Mouse (Mus musculus) left cerebral cortex, postnatal 25 days (tissue): ENCODE data around the gene Krtap4-13. TPM values are rescaled to one million over a fixed set of nuclear protein-coding genes. Genes with fewer than 3 reads are reported as not detected.
"Not testable (repeated sequence)": the region's sequence is repeated elsewhere in the genome, so short reads cannot be mapped to it uniquely, and the experiment has no call there.

Source experiments
- DNase-seq, 2 experiments: peaks; one replicate each; pipeline ENCODE4 v3.0.0; 2022; ENCODE audit warnings: low spot score in 2 of 2, mixed read lengths in 1 of 2
- intact Hi-C: fragments of 180-260 bp; cut with DNase I; formaldehyde crosslinking; loops from one replicate; pipeline ENCODE4 v1.15.1; 2025
- total RNA-seq, 2 experiments: library from RNA; stranded (reverse); gene quantifications; 2 replicates each; pipeline ENCODE4 v1.2.3; 2021

Gene Krtap4-13
- not detected for total RNA-seq

DNA sequence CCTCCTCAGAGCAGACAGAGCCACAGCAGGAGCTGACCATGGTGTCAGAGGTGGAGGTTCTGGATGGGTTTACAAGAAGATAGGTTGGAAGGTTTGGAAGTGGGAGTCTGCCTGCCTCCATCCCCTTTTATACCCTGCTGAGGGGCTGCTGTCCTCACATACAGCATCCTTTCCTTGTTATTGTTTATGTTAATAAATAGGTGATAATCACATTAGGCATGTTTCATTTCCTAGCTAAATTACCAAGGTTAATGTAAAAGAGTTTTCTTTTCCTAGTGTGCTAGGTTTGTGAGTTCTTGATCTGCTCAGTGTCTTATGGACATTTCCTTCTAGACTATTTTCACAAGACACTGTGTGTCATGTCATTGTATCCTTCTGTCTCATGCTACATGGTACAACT lies at the start of gene Krtap4-13:
Gene Krtap4-13 (minus strand): TSS at position 101 of the 400 bp plus-strand sequence.
- intact Hi-C loops, DNase-seq: not testable (repeated sequence)

GRCm38 (mm10) chr11:99858761-99859160 lies 49.1 kb upstream of the Krtap4-13 start:
- no peak for DNase-seq
- intact Hi-C loops, result no loop called here

DNA sequence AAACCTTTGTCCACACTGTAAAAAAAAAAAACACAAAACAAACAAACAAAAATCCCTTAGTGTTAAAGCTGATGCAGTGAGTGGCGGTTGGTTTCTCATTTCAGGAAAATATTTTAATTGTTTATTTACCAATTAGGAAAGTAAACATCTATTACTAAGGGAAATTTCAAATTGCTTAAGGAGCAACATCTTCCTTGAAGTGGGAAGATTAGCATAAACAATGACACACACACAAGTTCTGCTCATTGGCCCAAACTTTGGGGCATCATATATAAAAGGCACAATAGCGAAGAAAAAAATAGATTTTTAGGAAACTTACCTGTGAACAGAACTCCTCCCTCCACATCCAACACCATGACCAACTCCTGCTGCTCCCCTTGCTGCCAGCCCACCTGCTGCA lies 47.9 kb upstream of the Krtap4-13 start, which contains the start of gene Gm11568:
Gene Gm11568 (plus strand): TSS at position 301 of the 400 bp plus-strand sequence.
- DNase-seq, result no peak
- intact Hi-C loops, result no loop called here

- no peak for DNase-seq
- intact Hi-C loops, result no loop called here
These were observed 44.4 kb upstream of the Krtap4-13 start for GRCm38 (mm10) chr11:99854121-99854520.

DNA sequence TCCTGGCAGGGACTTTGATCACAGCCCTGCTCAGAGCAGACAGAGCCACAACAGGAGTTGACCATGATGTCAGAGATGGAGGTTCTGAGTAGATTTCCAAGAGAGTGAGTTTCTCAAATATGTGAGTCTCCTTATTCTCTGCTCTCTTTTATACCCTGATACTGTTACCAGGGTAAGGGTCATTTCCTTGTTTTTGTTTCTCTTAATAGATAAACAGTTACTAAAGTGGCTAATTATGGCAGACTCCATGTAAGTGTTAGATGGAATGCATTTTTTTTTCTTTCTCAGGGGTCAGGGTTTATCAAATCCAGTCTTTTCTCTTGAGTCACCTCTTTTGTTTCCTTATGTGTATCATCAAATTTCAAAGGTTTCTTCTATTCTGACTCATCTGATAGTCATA lies 41.8 kb upstream of the Krtap4-13 start, which contains the start of gene Krtap4-16:
Gene Krtap4-16 (minus strand): TSS at position 101 of the 400 bp plus-strand sequence.
- intact Hi-C loops, result no loop called here
- DNase-seq, result no peak

- DNase-seq, result no peak
- intact Hi-C loops, result no loop called here
These were observed 37.1 kb upstream of the Krtap4-13 start for GRCm38 (mm10) chr11:99846746-99847145.

- intact Hi-C loops, result no loop called here
- no peak for DNase-seq
These were observed 32.5 kb upstream of the Krtap4-13 start for GRCm38 (mm10) chr11:99842185-99842584.

DNA sequence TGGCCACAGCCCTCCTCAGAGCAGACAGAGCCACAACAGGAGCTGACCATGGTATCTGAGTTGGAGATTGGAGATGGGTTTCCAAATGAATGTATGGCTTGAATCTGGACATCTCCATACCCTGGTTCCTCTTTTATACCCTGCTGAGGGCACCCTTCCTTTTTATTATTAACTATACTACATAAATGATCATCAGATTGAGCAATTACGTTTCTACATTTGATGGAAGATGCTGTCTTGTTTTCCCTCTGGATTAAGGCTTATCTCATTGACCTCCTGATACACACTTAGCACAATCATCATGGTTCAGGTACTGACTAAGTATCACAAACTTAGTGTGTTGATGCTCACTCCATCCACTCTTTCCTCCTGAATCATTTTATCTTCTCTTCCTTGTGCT lies 28.3 kb upstream of the Krtap4-13 start, which contains the start of gene 2300003K06Rik:
Gene 2300003K06Rik (minus strand): TSS at position 101 of the 400 bp plus-strand sequence.
- no peak for DNase-seq
- intact Hi-C loops, result no loop called here

DNA sequence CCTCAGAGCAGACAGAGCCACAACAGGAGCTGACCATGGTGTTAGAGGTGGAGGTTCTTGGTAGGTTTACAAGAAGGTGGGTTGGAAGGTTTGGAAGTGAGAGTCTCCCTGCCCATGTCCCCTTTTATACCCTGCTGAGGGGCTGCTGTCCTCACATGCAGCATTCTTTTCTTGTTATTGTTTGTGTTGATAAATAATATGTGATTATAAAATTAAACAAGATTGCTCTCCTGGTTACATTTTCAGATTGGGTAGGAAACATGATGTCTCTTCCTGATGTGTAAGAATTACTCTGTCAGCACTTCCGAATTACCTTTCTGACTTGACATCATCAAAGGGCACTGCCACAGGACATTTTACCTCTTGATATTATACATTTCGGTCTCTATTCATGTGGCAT lies 5.9 kb upstream of the Krtap4-13 start, which contains the start of gene Gm11564:
Gene Gm11564 (minus strand): TSS at position 101 of the 400 bp plus-strand sequence.
- DNase-seq, intact Hi-C loops: not testable (repeated sequence)

GRCm38 (mm10) chr11:99804346-99804745 lies 5.3 kb downstream of the Krtap4-13 start, which contains the start of gene Gm11554:
Gm11554 (minus strand) TSS chr11:99804446.
- intact Hi-C loops, DNase-seq: not testable (repeated sequence)

GRCm38 (mm10) chr11:99798832-99799231 lies 10.9 kb downstream of the Krtap4-13 start, which contains the start of gene Gm11569:
Gm11569 (minus strand) TSS chr11:99798932.
- DNase-seq, intact Hi-C loops: not testable (repeated sequence)

DNA sequence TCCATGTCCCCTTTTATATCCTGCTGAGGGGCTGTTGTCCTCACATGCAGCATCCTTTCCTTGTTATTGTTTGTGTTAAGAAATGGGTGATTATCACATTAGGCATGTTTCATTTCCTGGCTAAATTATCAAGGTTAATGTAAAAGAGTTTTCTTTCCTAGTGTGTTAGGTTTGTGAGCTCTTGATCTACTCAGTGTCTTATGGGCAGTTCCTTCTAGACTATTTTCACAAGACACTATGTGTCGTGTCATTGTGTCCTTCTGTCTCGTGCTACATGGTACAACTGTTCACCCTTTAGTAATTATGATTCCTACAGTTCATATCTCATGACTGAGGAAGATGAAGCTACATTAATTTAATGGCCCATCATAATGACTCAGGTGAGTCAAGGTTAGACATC lies 16.3 kb downstream of the Krtap4-13 start, which contains the start of gene Gm11596:
Gene Gm11596 (minus strand): TSS at position 101 of the 400 bp plus-strand sequence.
- intact Hi-C loops, result no loop called here
- DNase-seq, result no peak

- intact Hi-C loops, DNase-seq: not testable (repeated sequence)
These were observed 24.8 kb downstream of the Krtap4-13 start, which contains the start of gene Krtap4-9 for GRCm38 (mm10) chr11:99784900-99785299. Krtap4-9 (plus strand) TSS chr11:99785200.

- intact Hi-C loops, result no loop called here
- no peak for DNase-seq
These were observed 29.1 kb downstream of the Krtap4-13 start, which contains the start of gene Krtap4-8 for GRCm38 (mm10) chr11:99780604-99781003. Krtap4-8 (minus strand) TSS chr11:99780704.

DNA sequence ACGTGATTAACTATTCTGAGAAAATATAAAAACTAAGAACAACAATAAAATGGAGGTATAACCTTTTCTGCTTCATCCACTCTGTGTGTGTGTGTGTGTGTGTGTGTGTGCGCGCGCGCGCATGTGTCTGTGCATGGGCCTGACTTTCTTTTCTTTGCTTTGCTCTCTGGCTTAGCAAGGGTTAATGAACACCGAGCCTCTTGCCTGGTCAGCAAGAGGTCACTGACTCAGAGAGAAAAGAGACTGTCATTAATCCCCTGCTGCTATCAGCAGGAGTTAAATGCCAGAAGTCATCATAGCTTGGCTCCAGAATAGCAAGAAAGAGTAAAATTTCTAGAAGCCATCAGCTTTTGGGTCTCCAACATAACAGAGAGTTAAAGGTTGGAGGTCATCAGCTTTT lies 31.3 kb downstream of the Krtap4-13 start:
- intact Hi-C loops, result no loop called here
- no peak for DNase-seq

DNA sequence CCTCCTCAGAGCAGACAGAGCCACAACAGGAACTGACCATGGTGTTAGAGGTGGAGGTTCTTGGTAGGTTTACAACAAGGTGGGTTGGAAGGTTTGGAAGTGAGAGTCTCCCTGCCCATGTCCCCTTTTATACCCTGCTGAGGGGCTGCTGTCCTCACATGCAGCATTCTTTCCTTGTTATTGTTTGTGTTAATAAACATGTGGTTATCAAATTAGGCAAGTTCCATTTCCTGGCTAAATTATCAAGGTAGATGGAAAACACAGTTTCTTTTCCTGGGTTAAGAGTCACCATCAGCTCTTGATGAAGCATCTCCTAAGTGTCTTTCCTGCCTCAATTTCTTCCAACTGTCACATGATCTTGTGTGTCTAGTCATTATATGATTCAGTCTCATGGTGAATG lies 36.9 kb downstream of the Krtap4-13 start, which contains the start of gene Gm11595:
Gene Gm11595 (minus strand): TSS at position 101 of the 400 bp plus-strand sequence.
- intact Hi-C loops, DNase-seq: not testable (repeated sequence)

GRCm38 (mm10) chr11:99768410-99768809 lies 41.3 kb downstream of the Krtap4-13 start:
- intact Hi-C loops, result no loop called here

More at GRCm38 (mm10) chr11:99768410-99768809, 41.3 kb downstream of the Krtap4-13 start:
- DNase-seq, result no peak
